9 mouse cellular contexts compared by ENCODE assay signal in genomic region chr16:20765244-20765643, GRCm38 (mm10). TPM values are rescaled to one million over a fixed set of nuclear protein-coding genes. Genes with fewer than 3 reads are reported as not detected.
DNase-seq lines count a peak whose midpoint lies in the region; ATAC-seq and TF ChIP-seq lines count a peak whose summit lies in the region.
"Had no signal": no experiment of that assay in that cellular context is flagged by ENCODE, and none has a peak within 500 bp of the region (broad histone marks: within the 10 kb centered on the region; RNA-seq: fewer than 3 reads in every experiment).

No protein-coding gene starts in this region.

- no peak overlapping the region for H3ac ChIP-seq in myocyte (ENCODE audit: control insufficient read depth, insufficient read length)

- no peaks in the 10 kb centered on the region for H3K27me3 ChIP-seq in testis, adult 2 months (ENCODE audit: control insufficient read depth, insufficient read depth, low read length)
- no peaks in the 10 kb centered on the region for H3K27me3 ChIP-seq in myocyte (ENCODE audit: control insufficient read depth, insufficient read depth, insufficient read length)
- H3K27me3 ChIP-seq: stomach, embryonic 15.5 days had no signal

- no peak overlapping the region for H3K4me3 ChIP-seq in testis, adult 2 months (ENCODE audit: control insufficient read depth, low read depth, low read length)
- H3K4me3 ChIP-seq in cortical plate, adult 2 months (ENCODE audit: insufficient read depth, low read length) = no peak overlapping the region
- H3K4me3 ChIP-seq in myocyte = no peak overlapping the region
- H3K4me3 ChIP-seq: stomach, embryonic 15.5 days had no signal

- H3K79me2 ChIP-seq in myocyte (ENCODE audit: control insufficient read depth, insufficient read depth) = no peaks in the 10 kb centered on the region

- no peak for ATAC-seq in cerebellum, adult (ENCODE audit: insufficient number of reproducible peaks, low FRiP score, low TSS enrichment)

- no peak for TF ChIP-seq POLR2A in testis, adult 2 months (IDR thresholded peaks at IDR 0.05; ENCODE audit: control insufficient read depth, low read depth, low read length)
- no peak for TF ChIP-seq POLR2A in cortical plate, adult 2 months (IDR thresholded peaks at IDR 0.05; ENCODE audit: extremely low read depth, insufficient read depth, low read length)
- no peak for TF ChIP-seq POLR2A in myocyte (IDR thresholded peaks at IDR 0.05; ENCODE audit: insufficient read length, low read depth)

- peak; percentile 59; the same call in 1 of the 2 replicates for TF ChIP-seq CTCF in testis, adult 2 months (IDR thresholded peaks at IDR 0.05; ENCODE audit: control insufficient read depth, insufficient read depth, insufficient replicate concordance, low read depth, low read length)
- TF ChIP-seq CTCF in cortical plate, adult 2 months (IDR thresholded peaks at IDR 0.05; ENCODE audit: extremely low read depth, insufficient read depth, low read length) = peak; percentile 18; the same call in 1 of the 2 replicates

- no peaks in the 10 kb centered on the region; the same call in 1 of the 2 replicates for H3K4me1 ChIP-seq in testis, adult 2 months (ENCODE audit: control insufficient read depth, insufficient read depth, low read length)
- H3K4me1 ChIP-seq in cortical plate, adult 2 months (ENCODE audit: control insufficient read depth, insufficient read depth, low read length) = no peaks in the 10 kb centered on the region
- H3K4me1 ChIP-seq: stomach, embryonic 15.5 days had no signal

- no peak overlapping the region for H3K27ac ChIP-seq in testis, adult 2 months (ENCODE audit: control insufficient read depth, insufficient read depth, low read depth, low read length)
- no peak overlapping the region for H3K27ac ChIP-seq in cortical plate, adult 2 months (ENCODE audit: insufficient read depth, low read length)
- H3K27ac ChIP-seq: stomach, embryonic 15.5 days had no signal

- no peak overlapping the region for H3K4me2 ChIP-seq in myocyte (ENCODE audit: low read depth)
- H3K4me2 ChIP-seq: stomach, embryonic 15.5 days had no signal

- peak; percentile 44 for DNase-seq in cerebellum, adult 9-10 months
- no peak for DNase-seq in testis, postnatal 14 days (ENCODE audit: low spot score)
- DNase-seq in kidney, postnatal 36 days = peak; percentile 50 to 83
- no peak for DNase-seq in yolk sac, embryonic 10.5 days (ENCODE audit: low spot score)

- no peaks in the 10 kb centered on the region for H3K36me3 ChIP-seq in testis, adult 2 months (ENCODE audit: control insufficient read depth, insufficient read depth, low read length)
- no peaks in the 10 kb centered on the region for H3K36me3 ChIP-seq in myocyte (ENCODE audit: control insufficient read depth, insufficient read depth)
- H3K36me3 ChIP-seq: stomach, embryonic 15.5 days had no signal

TF ChIP-seq in myocyte, 11 proteins besides CTCF, POLR2A, EP300 and RAD21:
- TF ChIP-seq REST (IDR thresholded peaks at IDR 0.05; ENCODE audit: insufficient read depth, insufficient read length) = peak; percentile 60
- TF ChIP-seq MAX (IDR thresholded peaks at IDR 0.05; ENCODE audit: low read depth) = no peak

RNA-seq across cellular contexts. Expression of gene Thpo, which starts 30.9 kb away (rescaled TPM):
- polyA plus RNA-seq in testis, adult 2 months (2012; rRNA removed) = 0.22 and 0.53 TPM in 2 replicates
- 20.6 and 27.1 TPM in 2 replicates for polyA plus RNA-seq in cortical plate, adult 2 months (2012; rRNA removed)
- 1.4 TPM for polyA plus RNA-seq in myocyte (2012; fragmentation: generic; extraction: Trizol)

RNA-seq across cellular contexts. Expression of gene Chrd, which starts 32.3 kb away (rescaled TPM):
- polyA plus RNA-seq in testis, adult 2 months (2012; rRNA removed) = 1.6 and 2.9 TPM in 2 replicates
- 71.8 and 94.6 TPM in 2 replicates for polyA plus RNA-seq in cortical plate, adult 2 months (2012; rRNA removed)
- 14.0 TPM for polyA plus RNA-seq in myocyte (2012; fragmentation: generic; extraction: Trizol)

RNA-seq across cellular contexts. Expression of gene Clcn2, which starts 47.7 kb away (rescaled TPM):
- polyA plus RNA-seq in testis, adult 2 months (2012; rRNA removed) = 68.6 and 77.2 TPM in 2 replicates
- 122 and 132 TPM in 2 replicates for polyA plus RNA-seq in cortical plate, adult 2 months (2012; rRNA removed)
- 4.4 TPM for polyA plus RNA-seq in myocyte (2012; fragmentation: generic; extraction: Trizol)

RNA-seq across cellular contexts. Expression of gene Polr2h, which starts 47.8 kb away (rescaled TPM):
- polyA plus RNA-seq in testis, adult 2 months (2012; rRNA removed) = 10.1 and 11.0 TPM in 2 replicates
- polyA plus RNA-seq in cortical plate, adult 2 months (2012; rRNA removed) = 52.5 and 53.1 TPM in 2 replicates
- polyA plus RNA-seq in myocyte (2012; fragmentation: generic; extraction: Trizol) = 60.5 TPM

Comparison
In these comparisons a context has a peak if more than half of its experiments do, and no peak if none do; other contexts are left out.
1. DNase-seq: peak in cerebellum, adult 9-10 months (single experiment) and kidney, postnatal 36 days (2 of 2); none in testis, postnatal 14 days (single experiment) and yolk sac, embryonic 10.5 days (single experiment).
2. RNA of gene Clcn2, which starts 47.7 kb away (polyA plus RNA-seq): 122 to 132 TPM in cortical plate, adult 2 months and 68.6 to 77.2 TPM in testis, adult 2 months; 4.4 TPM in myocyte (single experiment); every median in the first group is over 10 times any median in the second.